Mouse (Mus musculus) embryonic stem cell, embryonic (primary cell): ENCODE measurements at regions not wholly inside any gene's neighbourhood (a gene's known extent, or its start where the extent isn't known, plus 50 kb on each side); places are given as distances from the start of the nearest gene placed in this dataset.

Experiments used
- CTCF ChIA-PET, 4 experiments: fragments of 300-600 bp in 2 of 4; fragments of 350-600 bp in 2 of 4; sonication (Branson Sonifier 250); formaldehyde crosslinking; loops; one replicate each; lab custom pipeline; 2022; ENCODE audit warnings: inconsistent platforms in 2 of 4; lab: Charles Lee
- POLR2A ChIA-PET, 4 experiments: fragments of 300-600 bp in 2 of 4; fragments of 350-600 bp in 2 of 4; sonication (Branson Sonifier 250); formaldehyde crosslinking; loops; one replicate each; lab custom pipeline; 2022; ENCODE audit warnings: antibody characterized with exemption in 4 of 4, inconsistent platforms in 1 of 4; lab: Charles Lee

DNA sequence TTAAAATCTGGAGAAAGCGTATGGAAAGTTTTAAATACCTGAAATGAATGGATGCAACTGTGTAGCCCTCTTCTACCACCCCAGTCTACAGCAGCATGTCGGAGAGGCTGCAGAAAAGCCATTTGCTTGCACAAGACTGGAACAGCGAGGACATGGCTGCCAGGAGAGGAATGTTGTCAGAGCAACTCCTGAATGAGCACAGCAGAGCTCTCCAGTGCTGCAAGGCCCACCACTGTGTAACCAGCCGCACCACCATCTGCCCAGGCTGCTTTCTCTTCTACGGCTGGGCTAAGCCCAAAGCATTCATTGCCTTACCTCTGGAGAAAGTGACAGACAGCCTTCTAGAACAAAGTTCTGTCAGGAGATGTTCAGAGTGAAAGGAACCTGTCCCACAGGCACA is 65.3 kb upstream of the Gm11238 start:
- ChIA-PET POLR2A (no interaction called here), CTCF (no interaction called here)

DNA sequence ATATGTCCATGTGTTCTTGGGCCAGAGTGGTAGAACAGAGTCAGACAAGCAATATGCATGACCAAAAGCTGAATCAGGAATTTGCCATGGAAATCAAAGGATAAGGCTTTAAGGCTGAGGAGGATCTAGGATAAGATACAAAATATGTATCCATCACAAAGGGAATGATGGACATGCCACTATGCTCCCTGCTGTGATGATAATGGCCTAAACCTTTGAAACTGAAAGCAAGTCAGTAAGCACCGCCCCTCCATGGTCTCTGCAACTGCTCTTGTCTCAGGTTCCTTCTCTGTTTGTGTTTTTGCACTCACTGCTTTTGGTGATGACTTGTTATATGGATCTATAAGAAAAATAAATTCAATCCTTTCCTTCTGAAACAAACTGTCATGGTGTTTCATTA is 76.1 kb upstream of the Gm11238 start:
- ChIA-PET POLR2A (interaction anchor here in 1 of 4 experiments (0.7 kb wide), 1 partner anchor 853 kb away, joined by 4 read pairs; no protein-coding TSS in a partner anchor), CTCF (interaction anchor here in 1 of 4 experiments (0.6 kb wide), 1 partner anchor 110 kb away, joined by 6 read pairs; no protein-coding TSS in a partner anchor)

DNA sequence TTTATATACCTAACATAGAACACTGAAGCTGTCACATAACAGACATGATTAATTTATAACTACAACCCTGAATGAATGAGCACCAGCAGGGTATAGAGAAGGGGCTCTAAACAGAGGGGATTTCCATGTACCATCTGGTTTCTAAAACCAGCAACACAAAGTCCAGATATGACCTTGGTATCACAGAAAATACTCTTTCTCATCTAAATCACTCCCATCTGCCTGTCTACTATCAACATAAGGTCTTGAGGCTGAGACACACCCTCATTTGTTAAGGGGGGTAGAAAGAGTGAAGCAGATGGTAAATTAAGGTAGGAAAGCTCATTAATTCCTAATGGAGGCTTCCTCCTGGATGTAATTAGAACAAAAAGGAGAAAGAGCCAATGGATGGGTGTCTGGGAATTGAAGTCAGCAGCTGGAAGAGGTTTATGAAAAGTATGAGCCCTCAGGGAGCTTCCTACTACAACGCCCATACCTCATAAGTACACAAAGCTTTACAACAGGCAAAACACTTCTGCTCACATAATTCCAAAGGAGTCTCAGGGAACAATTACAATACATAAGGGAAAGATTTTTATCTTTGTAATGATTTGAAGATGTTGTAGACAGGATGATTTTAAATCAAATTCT is 83.0 kb upstream of the Gm11238 start:
- ChIA-PET POLR2A (no interaction called here), CTCF (no interaction called here)

DNA sequence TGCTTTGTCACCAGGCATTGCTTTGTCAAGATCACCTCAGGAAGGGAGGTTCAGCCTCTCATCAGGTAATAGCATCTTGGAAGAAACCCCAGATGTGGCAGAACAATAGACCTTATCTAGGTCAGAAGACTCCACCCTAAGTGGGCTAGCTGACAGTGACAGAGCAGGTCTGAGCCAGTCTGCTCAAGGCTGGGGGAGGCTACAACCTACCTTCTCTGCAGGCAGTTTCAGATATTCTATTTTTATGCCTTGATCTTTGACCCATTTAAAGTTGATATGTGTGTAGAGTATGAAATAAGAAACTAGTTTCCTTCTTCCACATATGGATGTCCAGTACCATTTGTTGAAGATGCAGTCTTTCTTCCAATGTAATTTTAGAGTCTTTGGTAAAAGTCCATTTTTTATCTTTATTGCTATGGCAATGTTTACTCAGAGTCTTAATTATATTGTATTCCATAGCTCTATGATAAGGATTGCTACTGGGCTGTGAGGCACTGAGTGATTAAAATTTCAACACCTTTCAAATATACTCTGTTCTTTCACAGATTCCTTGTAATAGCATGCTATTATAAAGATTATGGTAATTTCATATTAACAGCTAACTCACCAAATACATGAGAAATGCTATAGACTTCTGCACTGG is 88.8 kb upstream of the Gm11238 start:
- POLR2A ChIA-PET = no interaction called here
- CTCF ChIA-PET = no interaction called here

DNA sequence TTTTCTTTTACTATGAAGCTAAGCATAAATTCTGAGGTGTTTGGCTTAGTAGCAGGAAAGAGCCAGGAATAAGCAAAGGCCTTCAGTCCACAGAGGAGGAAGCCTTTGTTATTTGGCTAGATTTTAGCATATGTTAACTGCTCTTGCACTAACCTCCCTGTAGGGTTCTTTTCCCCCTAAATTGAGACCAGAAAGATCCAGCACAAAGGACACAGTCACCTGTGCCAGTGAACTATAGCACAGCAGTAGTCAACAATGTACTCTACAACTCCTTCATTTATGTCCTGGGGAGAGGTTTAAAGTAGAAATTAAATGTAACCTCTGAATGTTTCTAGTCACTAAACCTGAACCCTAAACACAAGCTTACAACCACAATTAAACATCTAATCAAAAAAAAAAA is 90.1 kb upstream of the Gm11238 start:
- ChIA-PET POLR2A (interaction anchor here in 2 of 4 experiments (0.6 to 2.3 kb wide), 3 partner anchors 18 to 1808 kb away, joined by 4 to 6 read pairs (median 4); no protein-coding TSS in a partner anchor), CTCF (no interaction called here)

DNA sequence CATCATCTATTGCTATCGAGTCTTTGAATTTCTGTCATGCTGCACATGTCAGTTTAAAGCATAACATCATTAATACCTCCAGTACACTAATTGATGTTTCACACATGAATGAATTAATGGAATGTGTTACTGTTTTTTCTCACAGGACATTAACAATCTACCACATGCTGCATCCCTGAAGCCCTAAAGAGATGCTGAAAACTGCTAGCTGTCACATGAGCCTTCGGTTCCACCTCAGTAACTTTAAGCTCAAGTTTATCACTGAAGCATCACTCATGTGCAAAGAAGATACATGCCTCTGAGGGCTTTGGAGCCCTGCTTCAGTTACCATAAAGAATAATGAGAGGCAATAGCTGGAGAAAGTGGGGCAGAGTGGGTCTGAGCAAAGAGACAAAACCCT is 91.0 kb upstream of the Gm11238 start:
- POLR2A ChIA-PET = interaction anchor here in 1 of 4 experiments (1.1 to 2.3 kb wide), 2 partner anchors 17 to 23 kb away, joined by 4 to 6 read pairs; no protein-coding TSS in a partner anchor
- CTCF ChIA-PET = no interaction called here

DNA sequence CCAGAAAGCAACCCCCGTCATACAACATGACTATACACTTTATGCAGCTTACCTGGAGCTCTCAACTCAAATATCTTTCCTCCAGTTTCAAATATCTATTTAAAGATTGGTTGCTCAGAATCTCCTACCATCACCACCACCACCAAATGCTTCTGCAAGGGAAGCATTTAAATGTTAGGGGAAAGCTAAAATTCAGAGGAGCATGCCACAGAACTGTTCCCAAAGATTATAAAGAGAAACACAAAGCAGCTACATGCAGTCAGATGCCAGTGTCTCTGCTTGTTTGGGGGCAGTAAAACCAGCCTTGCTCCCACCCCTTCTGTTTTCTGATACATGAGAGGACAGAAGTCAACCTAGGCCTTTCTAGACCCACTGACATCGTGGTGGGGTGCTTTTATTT is 100.8 kb upstream of the Gm11238 start:
- ChIA-PET POLR2A (no interaction called here), CTCF (no interaction called here)

DNA sequence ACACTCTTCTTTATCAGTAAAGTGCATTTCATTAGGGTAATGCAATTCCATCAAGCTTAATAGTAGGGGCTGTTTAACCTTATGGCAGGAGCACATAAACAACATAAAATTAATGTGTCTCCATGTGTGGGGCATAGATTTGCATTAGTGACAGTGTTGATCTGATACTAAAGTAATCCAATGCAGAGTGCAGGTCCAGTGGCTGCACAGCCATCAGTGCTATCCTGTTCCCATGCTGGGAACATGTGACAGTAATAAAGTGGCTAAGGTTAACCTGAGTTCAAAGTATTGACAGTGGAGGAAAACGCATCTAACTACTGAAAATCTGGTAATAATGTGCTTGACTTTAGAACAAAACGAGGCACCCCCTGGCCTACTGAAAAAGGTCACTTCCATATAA is 84.3 kb upstream of the Gm11487 start:
- ChIA-PET POLR2A (no interaction called here), CTCF (no interaction called here)

DNA sequence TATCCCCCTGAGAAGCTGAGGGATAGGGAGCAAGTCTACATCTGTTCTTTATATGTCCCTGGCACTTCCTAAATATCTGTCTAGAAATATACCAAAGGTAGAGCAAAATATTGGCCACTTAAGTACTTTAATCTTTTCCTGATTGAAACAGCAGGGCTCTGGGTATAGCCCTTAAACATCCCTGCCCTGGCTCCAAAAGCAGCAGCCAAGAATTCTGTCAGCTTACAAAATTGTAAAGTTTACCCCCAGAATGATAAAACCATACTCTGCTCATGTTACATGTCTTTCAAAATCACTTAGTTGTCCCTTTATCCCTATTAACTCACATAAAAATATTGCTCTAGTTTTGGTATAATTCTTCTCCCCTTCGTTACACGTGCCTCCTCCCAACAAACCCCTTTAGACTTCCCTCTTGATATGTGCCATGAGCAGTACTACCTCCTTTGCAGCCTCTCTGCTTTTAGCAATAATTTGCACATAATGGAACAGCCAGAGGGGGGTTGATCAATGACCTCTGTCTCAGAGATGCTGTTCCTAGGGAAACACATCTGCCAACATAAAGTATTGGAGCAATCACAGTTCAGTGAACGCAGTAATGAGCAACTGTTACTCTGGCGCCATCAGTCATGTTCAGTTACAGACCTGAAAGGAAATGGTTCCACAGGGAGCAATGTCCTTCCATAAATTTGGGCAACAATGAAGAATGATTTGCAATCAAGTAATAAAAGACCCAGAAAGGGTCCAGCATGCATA is 83.6 kb upstream of the Gm11487 start:
- CTCF ChIA-PET = no interaction called here
- POLR2A ChIA-PET = no interaction called here

DNA sequence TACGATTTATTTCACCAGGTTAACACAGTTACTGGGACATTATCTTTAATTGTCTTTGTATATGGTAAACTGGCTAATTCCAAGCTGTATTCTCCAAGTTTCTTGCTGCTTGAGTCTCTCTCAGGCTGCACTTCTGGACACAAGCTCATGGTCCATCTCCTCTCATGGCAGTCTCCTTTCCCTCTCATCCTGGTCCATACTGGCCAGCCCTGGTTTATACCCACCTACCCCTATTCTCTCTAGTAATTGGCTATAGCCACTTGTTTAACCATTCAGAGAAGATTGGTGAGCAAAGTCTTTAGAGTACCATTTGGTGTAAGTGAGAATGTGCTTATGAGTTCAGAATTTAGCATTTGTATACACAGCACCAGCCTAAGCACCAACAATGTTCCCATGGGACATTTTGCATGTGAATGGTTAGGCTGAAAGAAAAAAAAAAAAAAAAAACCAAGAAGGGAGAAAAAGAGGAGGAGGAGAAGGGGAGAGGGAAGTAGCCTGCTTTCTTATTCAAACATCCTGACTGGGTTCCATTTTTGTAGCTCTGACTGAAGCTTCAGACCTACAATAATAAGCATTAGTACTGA is 63.2 kb upstream of the Gm11487 start:
- POLR2A ChIA-PET = interaction anchor here in 2 of 4 experiments (0.6 to 1.4 kb wide), 2 partner anchors 9 to 933 kb away, joined by 4 to 5 read pairs; no protein-coding TSS in a partner anchor
- CTCF ChIA-PET = no interaction called here
